Mouse (Mus musculus) embryonic fibroblast, embryonic 13.5 days (primary cell): ENCODE data around the gene Clcn1.

Experiments used
- CTCF ChIP-seq: IDR thresholded peaks from 2 replicates; pipeline ENCODE4 v1.5.1; 2011; ENCODE audit warnings: mild to moderate bottlenecking, control low read depth, low read length, moderate library complexity, borderline replicate concordance; ENCODE audit not compliant: insufficient read depth
- POLR2A ChIP-seq: IDR thresholded peaks from 2 replicates; pipeline ENCODE4 v1.6.1; 2011; ENCODE audit warnings: low read depth, mild to moderate bottlenecking, control low read depth, low read length, moderate library complexity

GRCm38 (mm10) chr6:42350021-42350967, 63.8 kb downstream of the Clcn1 start:
- TF ChIP-seq POLR2A (peak; percentile 97), CTCF (no peak)
